Comparison of ENCODE assay signal across 8 mouse cellular contexts in the genomic region with DNA sequence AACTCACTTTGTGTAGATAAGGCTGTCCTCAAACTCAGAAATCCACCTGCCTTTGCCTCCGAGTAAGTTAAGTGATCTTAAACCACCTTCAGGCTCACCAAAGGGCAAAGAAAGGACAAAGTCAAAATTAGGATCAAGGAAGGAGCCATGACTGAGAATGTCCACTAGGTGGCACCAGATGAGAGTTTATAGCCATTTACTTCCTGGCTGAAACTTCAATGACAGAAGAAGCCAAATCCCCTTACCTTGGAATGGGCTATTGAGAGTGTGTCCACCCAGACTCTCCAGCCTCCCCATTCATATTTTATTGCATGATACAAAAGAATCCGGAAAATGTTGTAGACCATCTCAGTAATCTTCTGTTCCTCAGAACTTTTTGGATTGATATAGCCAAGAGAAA.
DNase-seq lines count a peak whose midpoint lies in the region; ATAC-seq and TF ChIP-seq lines count a peak whose summit lies in the region.

No protein-coding gene starts in this region.

- no peaks in the 10 kb centered on the region for H3K9me3 ChIP-seq in hindbrain, embryonic 11.5 days (ENCODE audit: control insufficient read depth, low read length)
- no peaks in the 10 kb centered on the region for H3K9me3 ChIP-seq in liver, postnatal 0 days (ENCODE audit: low read length)

- peak; percentile 84 for TF ChIP-seq CTCF in liver, postnatal 0 days (IDR thresholded peaks at IDR 0.05; ENCODE audit: low read depth)

- no peaks in the 10 kb centered on the region for H3K4me1 ChIP-seq in hindbrain, embryonic 11.5 days (replicated peaks; ENCODE audit: control insufficient read depth, insufficient read depth, low read length)
- H3K4me1 ChIP-seq in liver, postnatal 0 days (ENCODE audit: insufficient read depth) = no peaks in the 10 kb centered on the region

- no peak for DNase-seq in frontal cortex, postnatal 25 days (ENCODE audit: low spot score in 2 of 2)
- peak; percentile 48 for DNase-seq in thymus, postnatal 0 days (ENCODE audit: low spot score)
- no peak for DNase-seq in thymus, adult 18-20 months
- DNase-seq in cerebellum, postnatal 14 days = peak; percentile 67 to 69
- peak; percentile 76 for DNase-seq in hindbrain, embryonic 11.5 days (ENCODE audit: low spot score)
- DNase-seq in liver, postnatal 0 days = peak; percentile 15
- peak; percentile 47 to 53 for DNase-seq in right cerebral cortex, adult 2 months (ENCODE audit: low spot score in 2 of 2)

- no peaks in the 10 kb centered on the region for H3K27me3 ChIP-seq in hindbrain, embryonic 11.5 days (ENCODE audit: control insufficient read depth, insufficient read depth, low read length)
- no peaks in the 10 kb centered on the region for H3K27me3 ChIP-seq in liver, postnatal 0 days (ENCODE audit: insufficient read depth, low read length)

- no peaks in the 10 kb centered on the region for H3K36me3 ChIP-seq in hindbrain, embryonic 11.5 days (ENCODE audit: control insufficient read depth, insufficient read depth, low read length)
- no peaks in the 10 kb centered on the region for H3K36me3 ChIP-seq in liver, postnatal 0 days (replicated peaks; ENCODE audit: insufficient read depth, low read length)

- ATAC-seq in frontal cortex, adult (ENCODE audit: low TSS enrichment) = peak; percentile 63; the same call in 1 of the 2 replicates
- 0 out of 2 replicates have a peak, but pooled peaks have one; percentile 35 for ATAC-seq in hindbrain, embryonic 11.5 days (ENCODE audit: low FRiP score)
- no peak for ATAC-seq in liver, postnatal 0 days

- TF ChIP-seq EP300 in liver, postnatal 0 days (IDR thresholded peaks at IDR 0.05; ENCODE audit: low read depth) = no peak

- no peak overlapping the region for H3K4me2 ChIP-seq in hindbrain, embryonic 11.5 days (replicated peaks; ENCODE audit: low read depth, low read length)
- no peak overlapping the region for H3K4me2 ChIP-seq in liver, postnatal 0 days (ENCODE audit: low read depth, low read length)

- no peak overlapping the region for H3K9ac ChIP-seq in hindbrain, embryonic 11.5 days (ENCODE audit: low read depth, low read length)
- H3K9ac ChIP-seq in liver, postnatal 0 days (replicated peaks) = no peak overlapping the region

- WGBS in hindbrain, embryonic 11.5 days = 27% methylated on average over 2 of the region's 2 CpGs
- 21% methylated on average over 2 of the region's 2 CpGs for WGBS in liver, postnatal 0 days (ENCODE audit: insufficient replicate concordance)

- no peak overlapping the region for H3K27ac ChIP-seq in hindbrain, embryonic 11.5 days (ENCODE audit: low read depth, low read length)
- H3K27ac ChIP-seq in liver, postnatal 0 days (ENCODE audit: low read depth) = no peak overlapping the region

- H3K4me3 ChIP-seq in hindbrain, embryonic 11.5 days (ENCODE audit: low read depth, low read length) = no peak overlapping the region
- no peak overlapping the region for H3K4me3 ChIP-seq in liver, postnatal 0 days (ENCODE audit: low read depth, low read length)

Comparison
In these comparisons a context has a peak if more than half of its experiments do, and no peak if none do; other contexts are left out.
1. DNase-seq: peak in thymus, postnatal 0 days (single experiment), cerebellum, postnatal 14 days (2 of 2), hindbrain, embryonic 11.5 days (single experiment), liver, postnatal 0 days (single experiment) and right cerebral cortex, adult 2 months (2 of 2); none in frontal cortex, postnatal 25 days (0 of 2) and thymus, adult 18-20 months (0 of 2).